Mouse (Mus musculus) stomach, postnatal 0 days (tissue): ENCODE measurements around the gene Cfap65.

ENCODE experiments used
- CTCF ChIP-seq: IDR thresholded peaks from 2 replicates; pipeline ENCODE4 v1.5.1; 2016; ENCODE audit warnings: antibody characterized with exemption, low read depth, mild to moderate bottlenecking, moderate library complexity
- EP300 ChIP-seq: optimal IDR thresholded peaks from 2 replicates; pipeline ENCODE3; 2016; ENCODE audit warnings: antibody characterized with exemption

DNA sequence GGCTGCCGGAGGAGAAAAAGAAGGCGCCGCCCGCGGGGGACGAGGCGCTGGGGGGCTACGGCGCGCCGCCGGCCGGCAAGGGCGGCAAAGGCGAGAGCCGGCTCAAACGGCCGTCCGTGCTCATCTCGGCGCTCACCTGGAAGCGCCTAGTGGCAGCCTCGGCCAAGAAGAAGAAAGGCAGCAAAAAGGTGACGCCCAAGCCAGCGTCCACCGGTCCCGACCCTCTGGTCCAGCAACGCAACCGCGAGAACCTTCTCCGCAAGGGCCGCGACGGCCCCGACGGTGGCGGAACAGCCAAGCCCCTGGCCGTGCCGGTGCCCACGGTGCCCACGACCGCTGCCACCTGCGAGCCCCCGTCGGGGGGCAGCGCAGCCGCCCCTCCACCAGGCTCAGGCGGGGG, 80.2 kb downstream of the Cfap65 start:
- TF ChIP-seq CTCF (no peak), EP300 (no peak)
